Mouse (Mus musculus) left cerebral cortex, postnatal 25 days (tissue): Measurements from ENCODE around the gene Cyp2e1. TPM values are rescaled to one million over a fixed set of nuclear protein-coding genes. Genes with fewer than 3 reads are reported as not detected.

Experiments used
- DNase-seq, 2 experiments: peaks; one replicate each; pipeline ENCODE4 v3.0.0; 2022; ENCODE audit warnings: low spot score in 2 of 2, mixed read lengths in 1 of 2
- intact Hi-C: fragments of 180-260 bp; cut with DNase I; formaldehyde crosslinking; loops from one replicate; pipeline ENCODE4 v1.15.1; 2025
- total RNA-seq, 2 experiments: library from RNA; stranded (reverse); gene quantifications; 2 replicates each; pipeline ENCODE4 v1.2.3; 2021

Cyp2e1 gene
- total RNA-seq, 2 experiments from 2014 or later: not detected

DNA sequence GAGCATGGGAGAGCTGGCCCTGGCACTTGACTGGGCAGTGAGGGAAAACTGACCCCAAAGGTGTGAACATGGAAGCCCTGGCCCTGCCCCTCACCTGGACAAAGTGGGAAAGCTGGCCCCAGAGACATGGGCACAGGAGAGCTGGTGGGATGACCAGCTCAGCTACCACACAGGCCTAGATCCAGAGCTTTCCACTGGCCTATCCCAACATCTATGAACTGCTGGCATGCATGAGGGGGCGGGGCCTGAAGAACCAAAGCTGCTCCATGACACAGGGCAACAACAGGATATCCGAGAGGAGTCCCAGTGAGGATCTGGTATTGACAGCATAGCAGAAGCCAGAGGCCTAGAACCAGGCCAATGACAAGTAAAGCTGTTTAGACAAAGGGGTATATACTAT lies 34.7 kb downstream of the Cyp2e1 start:
- no peak for DNase-seq
- intact Hi-C loops: no loop called here

DNA sequence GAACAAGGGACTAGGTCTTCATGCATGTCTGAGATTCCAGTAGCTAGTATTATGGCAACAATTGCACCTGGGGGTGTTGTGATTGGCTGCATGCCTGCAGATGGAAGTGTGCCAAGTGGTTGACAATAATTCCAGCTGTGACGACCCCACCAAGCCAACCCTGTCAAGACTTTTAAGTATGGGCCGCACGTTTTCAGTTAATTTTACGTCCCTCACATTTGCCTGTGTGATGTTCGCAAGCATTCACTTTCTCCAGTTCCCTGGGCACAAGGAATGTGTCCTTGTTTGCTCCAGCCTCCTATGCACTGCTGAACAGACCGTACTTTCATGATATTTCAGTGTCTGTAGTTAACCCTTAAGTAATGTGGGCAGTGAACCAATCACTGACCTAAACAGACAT lies 39.1 kb downstream of the Cyp2e1 start:
- DNase-seq: no peak
- intact Hi-C loops: loop anchor here (10.0 kb wide), 1 partner anchor 618 kb away; no protein-coding TSS in a partner anchor

DNA sequence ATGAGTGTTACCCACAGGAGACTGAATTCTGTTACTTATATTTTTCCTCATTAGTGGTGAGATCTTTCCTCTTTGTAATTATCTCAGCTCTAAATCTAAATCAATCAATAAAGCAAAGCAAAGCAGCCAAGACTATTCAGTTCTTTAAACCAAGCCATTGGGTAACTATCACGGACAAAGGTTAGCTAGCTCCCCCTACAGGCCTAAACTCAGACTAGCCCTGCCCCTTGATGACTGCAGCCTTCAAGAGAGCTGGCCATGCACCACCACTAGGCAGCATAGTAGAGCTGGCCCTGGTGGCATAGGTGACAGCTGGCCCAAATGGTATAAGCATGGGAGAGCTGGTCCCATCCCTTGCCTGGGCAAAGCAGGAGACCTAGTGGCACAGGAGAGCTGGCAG lies 42.2 kb downstream of the Cyp2e1 start:
- peak; percentile 43 to 75 for DNase-seq
- intact Hi-C loops: loop anchor here (10.0 kb wide), 1 partner anchor 621 kb away; no protein-coding TSS in a partner anchor

DNA sequence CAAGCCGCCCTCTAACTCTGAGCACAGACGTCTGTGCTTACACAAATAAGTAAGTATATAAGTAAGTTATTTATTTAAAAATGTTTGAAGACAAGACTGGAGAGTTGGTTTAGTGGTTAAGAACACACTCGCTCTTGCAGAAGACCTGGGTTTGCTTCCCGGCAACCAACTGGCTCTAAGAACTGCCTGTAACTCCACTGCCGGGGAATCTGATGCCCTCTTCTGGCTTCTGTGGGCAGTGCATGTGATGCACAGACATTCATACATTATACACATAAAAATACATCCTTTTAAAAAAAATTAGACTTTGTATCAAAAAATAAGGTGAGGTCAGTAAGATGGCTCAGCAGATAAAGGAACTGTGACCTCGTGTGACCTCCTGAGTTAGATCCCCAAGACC lies 47.0 kb downstream of the Cyp2e1 start:
- intact Hi-C loops: no loop called here
- DNase-seq: no peak

DNA sequence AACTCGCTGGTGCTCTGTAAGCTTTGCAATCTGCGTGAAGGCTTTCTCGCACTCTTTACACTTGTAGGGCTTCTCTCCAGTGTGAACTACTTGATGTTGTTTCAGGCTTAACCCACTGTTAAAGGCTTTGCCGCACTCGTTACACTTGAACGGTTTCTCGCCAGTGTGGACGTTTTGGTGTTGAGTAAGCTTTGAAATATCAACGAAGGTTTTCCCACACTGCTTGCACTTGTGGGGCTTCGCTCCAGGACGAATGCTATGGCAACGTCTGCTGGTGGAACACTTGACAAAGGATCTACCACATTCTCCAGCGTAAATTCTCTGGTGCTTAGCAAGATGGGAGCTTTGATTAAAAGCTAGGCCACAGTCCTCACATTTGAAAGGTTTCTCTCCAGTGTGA lies 48.2 kb downstream of the Cyp2e1 start:
- intact Hi-C loops: no loop called here
- peak in 1 of 2 experiments; percentile 24 for DNase-seq

DNA sequence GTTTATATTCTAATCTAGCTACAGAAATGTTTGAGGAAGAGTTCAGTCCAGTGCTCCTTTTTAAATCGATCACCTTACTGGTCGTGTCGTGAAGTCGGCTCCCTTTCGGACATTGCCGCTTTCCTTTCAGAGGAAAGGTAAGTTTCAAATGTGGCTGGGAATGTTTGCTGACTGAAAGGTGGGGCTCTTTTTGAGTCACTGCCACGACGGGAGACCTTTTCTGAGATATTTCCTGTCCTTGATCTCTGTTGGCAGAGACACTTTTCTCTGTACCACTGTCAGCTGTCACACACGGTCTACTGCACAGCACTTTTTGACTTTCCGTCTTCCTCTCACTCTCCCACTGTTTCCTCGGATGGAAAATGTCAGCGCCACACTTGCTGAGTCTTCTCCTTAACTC lies 49.3 kb downstream of the Cyp2e1 start:
- intact Hi-C loops: no loop called here
- no peak for DNase-seq

DNA sequence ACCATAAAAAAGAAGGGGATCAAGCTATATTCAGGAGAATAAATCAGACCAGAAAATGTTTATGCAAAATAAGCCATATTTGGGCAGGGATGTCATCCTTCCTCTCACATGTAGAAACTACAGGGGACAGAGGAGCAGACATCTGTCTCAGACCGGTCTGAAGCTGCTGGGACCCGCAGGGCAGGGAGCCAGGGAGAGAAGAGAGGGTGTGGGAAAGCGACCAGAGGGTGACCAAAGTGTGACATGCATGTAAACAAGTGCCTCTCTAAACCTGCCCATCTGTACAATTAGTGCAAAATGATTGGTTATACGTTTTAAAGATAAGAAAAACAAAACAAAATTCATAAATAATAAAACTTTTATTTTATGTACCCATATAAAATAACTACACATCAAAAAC lies 56.6 kb downstream of the Cyp2e1 start:
- no peak for DNase-seq
- intact Hi-C loops: no loop called here

DNA sequence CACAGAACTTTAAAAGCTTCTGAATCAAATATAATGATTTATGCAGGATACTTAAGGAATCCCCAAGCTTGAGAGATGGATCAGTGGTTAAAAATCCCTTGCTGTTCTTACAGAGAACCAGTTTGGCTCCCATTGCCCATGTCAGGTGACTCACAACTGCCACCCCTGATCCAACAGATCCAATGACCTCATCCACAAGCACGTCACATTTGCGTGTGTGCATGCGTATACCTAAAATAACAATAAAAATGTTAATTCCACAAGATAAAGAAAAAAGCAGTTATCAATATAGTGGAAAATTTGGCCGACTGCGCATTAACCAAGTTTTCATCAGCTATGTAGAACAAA lies 57.7 kb downstream of the Cyp2e1 start:
- no peak for DNase-seq
- intact Hi-C loops: no loop called here

DNA sequence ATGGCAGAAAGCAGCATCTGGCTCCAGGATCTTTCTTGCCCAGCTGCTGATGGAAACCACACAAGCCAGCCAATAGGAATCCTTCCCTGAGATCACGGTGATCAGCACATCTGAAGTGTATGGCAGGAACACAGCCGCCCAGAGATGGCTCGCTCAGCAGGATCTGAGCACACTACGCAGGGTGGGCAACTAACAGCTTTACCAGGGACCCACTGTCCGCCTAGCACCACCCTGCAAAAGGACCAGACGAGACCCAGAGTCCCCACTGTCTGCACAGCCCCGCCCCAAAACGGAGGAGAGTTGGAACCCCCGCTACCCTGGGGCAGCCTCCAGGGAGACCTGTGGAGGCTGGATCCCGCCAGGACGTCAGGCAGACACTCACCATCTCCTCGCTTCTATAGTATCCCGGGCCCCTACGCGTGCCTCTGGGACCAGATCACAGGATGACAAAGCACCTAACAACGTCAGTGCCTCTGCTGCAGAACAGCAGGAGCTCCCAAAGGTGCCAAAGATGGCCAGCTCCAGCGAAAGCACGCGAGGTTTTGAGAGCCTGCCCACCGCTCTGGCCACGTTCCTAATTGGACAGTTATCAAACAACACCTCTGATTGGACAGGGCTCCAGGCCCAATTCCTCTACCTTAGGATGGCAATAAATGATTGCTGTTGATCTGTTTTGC lies 58.3 kb downstream of the Cyp2e1 start, which contains the start of gene Zfp941:
Gene Zfp941 (minus strand): TSS at position 526 of the 677 bp plus-strand sequence.
- peak; percentile 78 to 79 for DNase-seq
- intact Hi-C loops: no loop called here

DNA sequence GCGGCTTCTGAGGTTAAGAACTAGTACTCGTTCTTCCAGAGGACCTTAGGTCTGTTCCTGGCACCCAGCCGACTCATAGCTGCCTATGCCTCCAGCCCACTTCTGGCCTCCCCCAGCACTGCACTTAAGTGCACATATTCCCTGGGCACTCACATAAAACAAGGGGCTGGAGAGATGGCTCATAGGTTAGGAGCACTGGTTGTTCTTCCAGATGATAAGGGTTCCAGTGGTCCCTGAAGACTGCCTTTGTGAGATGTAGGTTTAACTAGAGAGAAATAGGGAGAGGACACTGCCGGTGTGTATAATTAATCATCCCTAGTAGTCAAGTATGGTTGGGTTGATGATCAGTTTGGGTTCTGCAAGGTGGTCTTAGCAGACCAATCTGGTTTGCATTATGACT lies 59.2 kb downstream of the Cyp2e1 start:
- intact Hi-C loops: no loop called here

More for the DNA sequence above, 59.2 kb downstream of the Cyp2e1 start:
- DNase-seq: no peak

Other genes with a start within 250 kb of the Cyp2e1 start
- not detected for gene Olfr538, start 195.9 kb upstream of the Cyp2e1 start, total RNA-seq
- gene Olfr46, start 162.5 kb upstream of the Cyp2e1 start, total RNA-seq: under 1 TPM in 1 of 2 experiments, not detected in 1; 0.09 TPM
- not detected for gene Olfr61, start 134.8 kb upstream of the Cyp2e1 start, total RNA-seq
- not detected for gene Olfr53, start 117.3 kb upstream of the Cyp2e1 start, total RNA-seq
- gene Olfr539, start 103.8 kb upstream of the Cyp2e1 start, total RNA-seq: under 1 TPM; 0.05 to 0.07 TPM
- gene Olfr45, start 81.8 kb upstream of the Cyp2e1 start, total RNA-seq: not detected
- gene Olfr541, start 66.5 kb upstream of the Cyp2e1 start, total RNA-seq: not detected
- gene Syce1, start 24.1 kb downstream of the Cyp2e1 start, total RNA-seq: not detected
- 10 to 100 TPM; 23.6 to 24.7 TPM for gene Zfp941, start 58.4 kb downstream of the Cyp2e1 start, total RNA-seq
- 1 to 10 TPM; 2.7 to 4.1 TPM for gene Urah, start 71.3 kb downstream of the Cyp2e1 start, total RNA-seq
- gene Scgb1c1, start 81.8 kb downstream of the Cyp2e1 start, total RNA-seq: not detected
- not detected for gene Odf3, start 84.1 kb downstream of the Cyp2e1 start, total RNA-seq
- 1 to 10 TPM; 1.2 to 1.8 TPM for gene Gm45785, start 92.6 kb downstream of the Cyp2e1 start, total RNA-seq
- gene Ric8a, start 93.2 kb downstream of the Cyp2e1 start, total RNA-seq: 10 to 100 TPM; 66.0 to 70.0 TPM
- gene Bet1l, start 93.8 kb downstream of the Cyp2e1 start, total RNA-seq: 10 to 100 TPM; 25.9 to 28.1 TPM
- 100 to 1,000 TPM; 116 TPM for gene Psmd13, start 118.2 kb downstream of the Cyp2e1 start, total RNA-seq
- 10 to 100 TPM; 77.1 to 78.2 TPM for gene Sirt3, start 118.6 kb downstream of the Cyp2e1 start, total RNA-seq
- 1 to 10 TPM in 1 of 2 experiments, not detected in 1; 1.2 TPM for gene Cox8b, start 136.7 kb downstream of the Cyp2e1 start, total RNA-seq
- under 1 TPM; 0.41 to 0.73 TPM for gene Nlrp6, start 157.2 kb downstream of the Cyp2e1 start, total RNA-seq
- gene Pgghg, start 177.7 kb downstream of the Cyp2e1 start, total RNA-seq: 1 to 10 TPM; 4.7 to 6.3 TPM
- gene Ifitm5, start 186.6 kb downstream of the Cyp2e1 start, total RNA-seq: not detected
- gene Gm45717, start 192.2 kb downstream of the Cyp2e1 start, total RNA-seq: not detected
- gene Ifitm2, start 192.2 kb downstream of the Cyp2e1 start, total RNA-seq: 10 to 100 TPM; 11.7 to 15.7 TPM
- gene Ifitm1, start 203.5 kb downstream of the Cyp2e1 start, total RNA-seq: 1 to 10 TPM; 1.7 to 2.9 TPM
- gene Ifitm3, start 247.0 kb downstream of the Cyp2e1 start, total RNA-seq: 10 to 100 TPM in 1 of 2 experiments, 1 to 10 TPM in 1; 9.9 to 13.5 TPM